Mouse (Mus musculus) monocyte, adult 5-6 weeks (primary cell): ENCODE data around the gene Tmem203. TPM values are rescaled to one million over a fixed set of nuclear protein-coding genes. Genes with fewer than 3 reads are reported as not detected.

ENCODE experiments used
- total RNA-seq: library from RNA; stranded (forward); fragments of 200-1000, 200-491, 200-594 nt; gene quantifications from 3 replicates; pipeline ENCODE4 v1.2.3, GENCODE M21; 2017

Gene Tmem203
- total RNA-seq, 1 experiment from 2014 or later: 16.8 TPM

Other genes with a start within 250 kb of the Tmem203 start
- 7.6 to 28.3 TPM (median 20.0 TPM) in 3 replicates for gene Nsmf, start 201.1 kb upstream of the Tmem203 start, total RNA-seq
- gene Entpd8, start 175.1 kb upstream of the Tmem203 start, total RNA-seq: not detected in 3 replicates
- gene Noxa1, start 160.3 kb upstream of the Tmem203 start, total RNA-seq: 0.78 TPM in 1 of 3 replicates, not detected in the others
- gene Nrarp, start 74.7 kb upstream of the Tmem203 start, total RNA-seq: 22.3 to 51.8 TPM (median 24.4 TPM) in 3 replicates
- 28.8 to 64.7 TPM (median 31.0 TPM) in 3 replicates for gene Tor4a, start 58.6 kb upstream of the Tmem203 start, total RNA-seq
- gene Nelfb, start 44.0 kb upstream of the Tmem203 start, total RNA-seq: 82.8 to 113 TPM (median 105 TPM) in 3 replicates
- gene Stpg3, start 40.8 kb upstream of the Tmem203 start, total RNA-seq: not detected in 3 replicates
- gene Fam166a, start 36.7 kb upstream of the Tmem203 start, total RNA-seq: not detected in 3 replicates
- 161 to 206 TPM (median 166 TPM) in 3 replicates for gene Tubb4b, start 30.7 kb upstream of the Tmem203 start, total RNA-seq
- gene Slc34a3, start 21.1 kb upstream of the Tmem203 start, total RNA-seq: not detected in 3 replicates
- not detected in 3 replicates for gene Rnf224, start 18.7 kb upstream of the Tmem203 start, total RNA-seq
- not detected in 3 replicates for gene Rnf208, start 13.2 kb upstream of the Tmem203 start, total RNA-seq
- gene Cysrt1, start 13.0 kb upstream of the Tmem203 start, total RNA-seq: not detected in 3 replicates
- 4.5 to 4.9 TPM in 2 of 3 replicates, not detected in the other for gene AL732309.1, start 8.6 kb upstream of the Tmem203 start, total RNA-seq
- 7.1 to 9.2 TPM (median 8.4 TPM) in 3 replicates for gene Tprn, start 7.2 kb downstream of the Tmem203 start, total RNA-seq
- gene Ssna1, start 17.0 kb downstream of the Tmem203 start, total RNA-seq: 31.8 to 50.4 TPM (median 32.4 TPM) in 3 replicates
- gene Anapc2, start 17.0 kb downstream of the Tmem203 start, total RNA-seq: 42.6 to 64.9 TPM (median 43.8 TPM) in 3 replicates
- not detected in 3 replicates for gene Tmem210, start 32.7 kb downstream of the Tmem203 start, total RNA-seq
- not detected in 3 replicates for gene Lrrc26, start 34.5 kb downstream of the Tmem203 start, total RNA-seq
- 0.49 TPM in 1 of 3 replicates, not detected in the others for gene Grin1, start 63.7 kb downstream of the Tmem203 start, total RNA-seq
- gene Man1b1, start 76.9 kb downstream of the Tmem203 start, total RNA-seq: 31.6 to 66.4 TPM (median 33.3 TPM) in 3 replicates
- gene Dpp7, start 100.9 kb downstream of the Tmem203 start, total RNA-seq: 24.8 to 101 TPM (median 57.4 TPM) in 3 replicates
- 6.6 to 19.5 TPM (median 12.9 TPM) in 3 replicates for gene Uap1l1, start 110.2 kb downstream of the Tmem203 start, total RNA-seq
- gene Sapcd2, start 116.9 kb downstream of the Tmem203 start, total RNA-seq: 4.3 TPM in 1 of 3 replicates, not detected in the others
- not detected in 3 replicates for gene Entpd2, start 140.4 kb downstream of the Tmem203 start, total RNA-seq
- not detected in 3 replicates for gene Npdc1, start 143.9 kb downstream of the Tmem203 start, total RNA-seq
- 8.9 to 13.9 TPM (median 11.0 TPM) in 3 replicates for gene Fut7, start 167.8 kb downstream of the Tmem203 start, total RNA-seq
- 16.8 to 46.8 TPM (median 17.5 TPM) in 3 replicates for gene Abca2, start 173.3 kb downstream of the Tmem203 start, total RNA-seq
- not detected in 3 replicates for gene Clic3, start 201.4 kb downstream of the Tmem203 start, total RNA-seq
- 21.4 to 39.6 TPM (median 32.9 TPM) in 3 replicates for gene Paxx, start 205.7 kb downstream of the Tmem203 start, total RNA-seq
- not detected in 3 replicates for gene Ptgds, start 214.6 kb downstream of the Tmem203 start, total RNA-seq
- gene Lcn12, start 238.5 kb downstream of the Tmem203 start, total RNA-seq: not detected in 3 replicates
- gene Fbxw5, start 245.3 kb downstream of the Tmem203 start, total RNA-seq: 33.3 to 58.1 TPM (median 38.6 TPM) in 3 replicates
- gene C8g, start 246.3 kb downstream of the Tmem203 start, total RNA-seq: not detected in 3 replicates